Mouse (Mus musculus): ENCODE measurements around the gene Sgta.

Gene Sgta

GRCm38 (mm10) chr10:81018326-81018725 is 41.7 kb downstream of the Sgta start:
- DNase-seq: no peak

GRCm38 (mm10) chr10:81016645-81017044 is 43.3 kb downstream of the Sgta start:
- DNase-seq: peak; percentile 67

GRCm38 (mm10) chr10:81015666-81016065 is 44.3 kb downstream of the Sgta start:
- DNase-seq: no peak

GRCm38 (mm10) chr10:81014393-81015384 is 45.3 kb downstream of the Sgta start, which contains the start of gene Gng7:
Gene Gng7, minus strand, starts transcription at chr10:81014945.
- peak; percentile 96 for DNase-seq

GRCm38 (mm10) chr10:81010851-81011250 is 49.1 kb downstream of the Sgta start:
- DNase-seq: no peak

- no peak for DNase-seq
These were observed 52.7 kb downstream of the Sgta start for GRCm38 (mm10) chr10:81007240-81007639.

- DNase-seq: no peak
These were observed 53.8 kb downstream of the Sgta start for GRCm38 (mm10) chr10:81006005-81006677.

- no peak for DNase-seq
These were observed 58.8 kb downstream of the Sgta start for GRCm38 (mm10) chr10:81001161-81001560.

GRCm38 (mm10) chr10:81000197-81001062 is 59.6 kb downstream of the Sgta start:
- DNase-seq: no peak

- DNase-seq: peak; percentile 90
These were observed 60.4 kb downstream of the Sgta start for GRCm38 (mm10) chr10:80999362-81000196.

- no peak for DNase-seq
These were observed 61.2 kb downstream of the Sgta start for GRCm38 (mm10) chr10:80998778-80999177.

- DNase-seq: no peak
These were observed 62.0 kb downstream of the Sgta start for GRCm38 (mm10) chr10:80998021-80998420.

- no peak for DNase-seq
These were observed 62.6 kb downstream of the Sgta start for GRCm38 (mm10) chr10:80997332-80997731.

- no peak for DNase-seq
These were observed 63.5 kb downstream of the Sgta start for GRCm38 (mm10) chr10:80996501-80996900.

GRCm38 (mm10) chr10:80995091-80995632 is 64.8 kb downstream of the Sgta start:
- DNase-seq: peak; percentile 78

GRCm38 (mm10) chr10:80994621-80995020 is 65.4 kb downstream of the Sgta start:
- DNase-seq: no peak
